7 mouse cellular contexts compared by ENCODE assay signal in the genomic region with DNA sequence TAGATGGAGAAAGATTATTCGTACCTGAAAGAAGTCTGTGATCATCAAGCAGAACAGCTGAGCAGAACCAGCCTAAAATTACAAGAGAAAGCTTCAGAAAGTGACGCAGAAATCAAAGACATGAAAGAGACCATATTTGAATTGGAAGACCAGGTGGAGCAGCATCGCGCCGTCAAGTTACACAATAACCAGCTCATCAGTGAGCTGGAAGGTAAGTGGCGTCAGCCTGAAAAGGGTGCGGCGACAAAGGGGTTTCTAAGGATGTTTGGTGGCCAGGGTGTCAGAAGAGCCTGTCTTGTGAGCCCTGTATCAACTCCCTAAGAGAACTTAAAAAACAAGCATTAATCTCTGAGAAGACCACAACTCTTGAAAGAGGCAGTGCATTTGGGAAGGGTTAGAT.
"Had no signal": no experiment of that assay in that cellular context is flagged by ENCODE, and none has a peak within 500 bp of the region (broad histone marks: within the 10 kb centered on the region; RNA-seq: fewer than 3 reads in every experiment).

No protein-coding gene starts in this region.

- H3K4me3 ChIP-seq: liver, embryonic 12.5 days; midbrain, embryonic 10.5 days; midbrain, embryonic 12.5 days; myocyte had no signal

- H3K4me2 ChIP-seq: liver, embryonic 12.5 days; lung, embryonic 14.5 days; midbrain, embryonic 12.5 days had no signal

- H3K27me3 ChIP-seq: liver, embryonic 12.5 days had no signal

- H3K27ac ChIP-seq: liver, embryonic 12.5 days; liver, embryonic 14.5 days; midbrain, embryonic 10.5 days; midbrain, embryonic 12.5 days had no signal

- H3K9me3 ChIP-seq: liver, embryonic 12.5 days; midbrain, embryonic 10.5 days; midbrain, embryonic 12.5 days had no signal

- ATAC-seq: liver, embryonic 12.5 days; midbrain, embryonic 16.5 days had no signal

- H3K9ac ChIP-seq: liver, embryonic 12.5 days; liver, embryonic 14.5 days; lung, embryonic 14.5 days; midbrain, embryonic 12.5 days had no signal
